Mouse (Mus musculus) ES-CJ7 (cell line): ENCODE results near the gene Itga5.

ENCODE experiments used
- DNase-seq: peaks from one replicate; pipeline ENCODE4 v3.0.0; 2011; ENCODE audit warnings: low read depth, low spot score

The Itga5 gene

DNA sequence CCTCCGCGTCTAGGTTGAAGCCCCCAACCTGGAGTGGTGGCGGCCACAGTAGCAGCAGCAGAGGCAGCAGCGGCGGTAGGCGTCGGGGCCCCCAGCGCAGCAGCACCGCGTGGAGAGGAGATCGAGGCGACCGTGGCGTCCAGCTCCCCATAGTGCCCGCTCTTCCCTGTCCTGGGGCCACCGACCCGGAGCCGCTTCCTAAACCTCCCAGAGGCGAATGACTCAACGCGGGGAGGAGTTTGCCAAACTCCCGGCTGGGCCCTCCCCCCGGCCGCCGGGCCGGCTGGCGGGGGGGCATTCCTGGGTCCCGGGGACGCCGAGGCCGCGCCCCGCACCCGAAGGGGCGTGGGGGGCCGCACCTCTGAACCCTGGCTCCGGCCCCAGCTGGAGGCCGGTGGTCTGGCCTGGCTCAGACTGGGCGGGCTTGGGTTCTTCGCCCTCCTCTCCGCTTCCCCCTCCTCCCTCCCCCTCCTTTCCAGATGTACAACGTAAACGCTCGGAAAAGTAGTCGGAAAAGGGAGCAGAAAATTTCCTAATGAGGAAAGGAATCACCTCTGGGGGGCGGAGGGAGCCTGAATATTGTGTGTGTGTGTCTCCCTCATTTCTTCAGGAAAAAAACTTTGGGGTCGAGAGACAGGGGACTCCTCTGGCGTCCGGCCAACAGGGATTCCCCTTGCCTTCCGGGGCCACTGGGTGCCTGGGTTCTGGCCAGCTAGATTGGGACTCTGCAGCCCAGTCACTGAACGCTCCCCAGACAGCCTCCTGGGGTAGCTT, at the start of gene Itga5:
Gene Itga5, minus strand, starts transcription at position 388 of the 774 bp plus-strand sequence.
- peak; percentile 73 for DNase-seq

DNA sequence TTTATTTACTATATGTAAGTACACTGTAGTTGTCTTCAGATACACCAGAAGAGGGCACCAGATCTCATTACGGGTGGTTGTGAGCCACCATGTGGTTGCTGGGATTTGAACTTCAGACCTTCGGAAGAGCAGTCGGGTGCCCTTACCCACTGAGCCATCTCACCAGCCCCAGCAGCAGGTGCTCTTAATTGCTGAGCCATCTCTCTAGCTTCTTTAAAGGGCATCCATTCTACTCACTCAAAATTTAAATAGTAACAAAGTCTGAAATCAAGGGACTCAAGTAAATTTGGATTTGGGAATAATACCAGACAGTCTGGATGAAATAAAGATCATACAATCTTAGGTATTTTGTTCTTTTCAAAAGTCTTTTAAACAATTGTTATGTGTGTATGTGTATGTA, 39.0 kb upstream of the Itga5 start:
- peak; percentile 29 for DNase-seq

DNA sequence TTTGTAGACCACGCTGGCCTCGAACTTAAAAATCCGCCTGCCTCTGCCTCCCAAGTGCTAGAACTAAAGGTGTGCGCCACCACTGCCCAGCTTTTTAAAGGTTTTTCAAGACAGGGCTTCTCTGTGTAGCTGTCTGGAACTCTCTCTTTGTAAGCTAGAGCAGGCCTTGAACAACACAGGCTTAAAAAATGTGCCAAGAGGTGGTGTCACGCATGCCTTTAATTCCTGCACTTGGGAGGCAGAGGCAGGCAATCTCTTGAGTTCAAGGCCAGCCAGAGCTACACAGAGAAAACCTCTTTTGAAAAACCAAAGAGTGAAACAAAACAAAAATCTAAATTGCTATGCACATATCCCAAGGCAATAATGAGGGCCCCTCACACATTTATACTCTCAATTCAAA, 34.8 kb upstream of the Itga5 start:
- peak; percentile 38 for DNase-seq

DNA sequence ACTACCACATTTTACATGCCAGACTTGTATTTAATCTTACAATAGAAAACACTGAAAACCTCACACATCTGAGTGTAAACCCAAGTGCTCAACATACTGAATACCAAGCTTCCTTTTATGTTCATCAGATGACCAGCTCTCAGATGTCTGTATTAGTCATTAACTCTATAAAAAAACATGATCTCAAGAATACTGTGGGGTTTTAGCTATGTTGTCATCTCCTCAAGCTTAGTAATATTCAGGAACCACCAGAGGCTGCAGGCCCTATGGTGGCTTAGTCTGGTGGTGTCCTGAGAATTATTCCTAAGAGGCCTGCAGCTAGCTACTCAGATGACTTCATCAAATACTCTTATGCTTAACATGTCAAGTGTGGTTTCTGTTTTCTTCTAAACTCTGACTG, 27.0 kb upstream of the Itga5 start:
- DNase-seq, result no peak

DNA sequence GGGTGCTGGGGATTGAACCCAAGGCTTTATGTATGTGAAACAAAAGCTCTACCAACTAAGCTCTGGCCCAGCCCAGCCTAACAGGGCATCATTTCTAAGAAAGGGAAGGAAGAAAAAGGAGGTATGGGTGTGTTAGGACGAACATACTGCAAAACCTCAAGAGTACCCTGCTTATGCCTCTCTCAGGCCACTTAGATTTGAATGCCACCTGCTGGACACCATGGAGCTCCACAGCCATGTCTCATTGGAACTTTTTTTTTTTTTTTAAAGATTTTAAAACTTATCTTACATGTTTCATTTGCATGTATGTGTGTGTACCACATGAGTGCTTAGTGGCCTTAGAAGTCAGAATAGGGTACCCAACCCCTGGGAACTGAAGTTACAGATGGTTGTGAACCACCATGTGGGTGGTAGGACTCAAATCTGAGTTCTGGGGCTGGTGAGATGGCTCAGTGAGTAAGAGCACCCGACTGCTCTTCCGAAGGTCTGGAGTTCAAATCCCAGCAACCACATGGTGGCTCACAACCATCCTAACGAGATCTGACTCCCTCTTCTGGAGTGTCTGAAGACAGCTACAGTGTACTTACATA, 22.1 kb upstream of the Itga5 start:
- peak; percentile 62 for DNase-seq

DNA sequence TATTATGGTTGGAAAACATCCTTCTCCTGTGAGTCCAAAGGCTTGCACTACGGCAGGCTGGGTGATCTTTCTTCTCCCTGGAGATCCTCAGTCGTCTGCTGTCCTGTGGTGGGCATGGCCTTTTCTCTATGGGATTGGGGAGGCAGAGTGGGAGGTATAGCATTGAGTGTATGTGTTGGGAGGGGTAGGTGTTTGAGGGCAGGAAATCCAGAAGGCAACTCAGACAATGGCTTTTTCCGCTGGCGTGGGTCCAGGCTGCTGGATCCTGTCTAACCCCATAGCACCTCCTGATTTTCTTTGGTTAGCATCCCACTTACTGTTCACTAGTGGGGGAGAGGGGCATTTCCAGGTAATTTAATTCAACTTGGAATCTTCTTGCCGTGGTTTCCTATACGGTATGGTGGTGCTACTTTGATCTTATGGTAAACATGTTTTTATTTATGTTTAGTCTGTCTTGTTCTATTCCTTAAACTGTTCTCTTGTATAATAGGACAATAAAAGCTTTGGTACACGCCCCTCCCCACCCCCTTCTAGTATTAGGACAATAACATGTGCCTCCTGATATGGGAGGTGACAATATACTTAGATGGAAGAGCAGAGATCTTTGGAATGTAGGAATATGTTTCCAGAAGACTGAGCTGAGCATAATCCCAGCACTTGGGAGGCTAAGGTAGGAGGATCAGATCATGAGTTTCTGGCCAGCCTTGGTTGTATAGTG, 17.4 kb upstream of the Itga5 start:
- DNase-seq, result no peak

DNA sequence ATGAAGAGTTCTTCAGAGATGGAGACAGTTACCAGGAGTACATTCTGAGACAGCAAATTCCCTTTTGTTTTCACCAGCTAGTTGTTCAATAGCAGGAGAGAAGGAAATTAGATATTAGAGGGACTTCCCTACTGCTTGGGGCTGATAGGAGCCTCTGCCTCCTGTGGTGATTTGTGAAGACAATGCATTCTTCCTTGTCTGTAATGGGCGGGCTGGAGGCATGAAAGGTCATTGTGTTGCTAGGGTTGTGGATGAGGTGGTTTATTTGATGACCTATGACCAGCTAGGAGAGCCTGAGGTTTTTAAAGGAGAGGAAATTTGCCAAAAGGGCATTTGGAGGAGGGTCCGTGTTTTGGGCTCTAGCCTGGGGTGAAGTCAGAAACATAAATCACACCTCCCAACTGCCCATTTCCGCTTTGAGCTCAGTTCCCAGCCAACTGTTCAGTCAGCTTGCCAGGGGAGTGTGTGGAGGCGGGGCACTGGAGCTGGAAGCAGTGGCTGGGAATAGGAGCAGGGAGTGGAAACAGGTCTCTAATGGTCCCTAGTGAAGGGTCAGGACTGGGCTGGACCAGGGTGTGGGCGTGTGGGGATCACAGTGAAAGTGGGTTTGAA, 16.3 kb upstream of the Itga5 start:
- peak; percentile 76 for DNase-seq

DNA sequence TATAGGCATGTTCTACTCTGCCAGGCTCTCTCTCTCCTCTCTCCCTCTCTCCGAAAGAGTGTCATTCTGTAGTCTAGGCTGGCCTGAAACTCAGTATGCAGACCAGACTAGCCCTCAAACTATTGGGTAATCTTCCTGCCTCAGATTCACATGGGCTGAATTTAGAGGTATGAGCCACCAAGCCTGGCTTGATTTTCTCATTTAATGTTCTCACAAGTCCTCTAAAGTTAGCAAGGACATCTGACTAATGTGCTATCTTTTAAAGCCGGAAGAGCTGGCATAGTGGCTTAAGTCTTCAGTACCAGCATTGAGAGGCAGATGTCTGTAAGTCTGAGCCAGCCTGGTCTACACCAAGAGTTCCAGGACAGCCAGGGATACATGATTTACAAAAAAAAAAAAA, 15.5 kb upstream of the Itga5 start:
- DNase-seq, result no peak

DNA sequence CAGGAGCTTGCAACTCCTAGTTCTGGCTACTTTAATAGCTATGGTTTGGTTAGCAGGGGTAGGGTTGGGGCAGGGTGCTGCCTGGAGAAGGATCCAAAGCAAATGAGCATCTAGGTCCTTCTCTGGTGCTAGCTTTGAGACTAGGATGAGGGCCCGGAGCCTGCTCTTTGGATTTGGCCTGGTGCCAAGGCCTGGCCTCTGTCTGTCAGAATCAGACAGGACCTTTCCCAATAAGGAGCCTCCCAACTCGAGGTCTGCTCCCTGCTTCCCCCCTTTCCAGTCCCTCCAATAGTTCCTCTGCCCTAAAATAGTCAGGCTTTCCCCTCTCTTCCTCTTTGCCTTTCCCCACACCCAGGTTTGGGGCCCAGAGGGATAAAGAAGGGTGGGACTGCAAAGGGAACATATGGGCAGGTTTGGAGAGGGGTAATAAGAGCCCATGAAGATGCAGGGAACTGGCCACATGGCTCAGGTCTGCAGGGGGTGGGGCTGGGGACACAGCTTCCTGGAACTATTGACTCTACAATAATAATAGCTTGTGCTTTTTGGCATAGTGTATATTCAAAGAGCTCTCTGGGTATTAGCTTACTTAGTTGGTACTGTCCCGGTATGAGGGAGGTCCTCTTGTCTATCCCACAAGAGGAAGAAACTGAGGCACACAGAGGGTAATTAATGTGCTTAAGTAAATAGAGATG, 12.2 kb upstream of the Itga5 start:
- no peak for DNase-seq

DNA sequence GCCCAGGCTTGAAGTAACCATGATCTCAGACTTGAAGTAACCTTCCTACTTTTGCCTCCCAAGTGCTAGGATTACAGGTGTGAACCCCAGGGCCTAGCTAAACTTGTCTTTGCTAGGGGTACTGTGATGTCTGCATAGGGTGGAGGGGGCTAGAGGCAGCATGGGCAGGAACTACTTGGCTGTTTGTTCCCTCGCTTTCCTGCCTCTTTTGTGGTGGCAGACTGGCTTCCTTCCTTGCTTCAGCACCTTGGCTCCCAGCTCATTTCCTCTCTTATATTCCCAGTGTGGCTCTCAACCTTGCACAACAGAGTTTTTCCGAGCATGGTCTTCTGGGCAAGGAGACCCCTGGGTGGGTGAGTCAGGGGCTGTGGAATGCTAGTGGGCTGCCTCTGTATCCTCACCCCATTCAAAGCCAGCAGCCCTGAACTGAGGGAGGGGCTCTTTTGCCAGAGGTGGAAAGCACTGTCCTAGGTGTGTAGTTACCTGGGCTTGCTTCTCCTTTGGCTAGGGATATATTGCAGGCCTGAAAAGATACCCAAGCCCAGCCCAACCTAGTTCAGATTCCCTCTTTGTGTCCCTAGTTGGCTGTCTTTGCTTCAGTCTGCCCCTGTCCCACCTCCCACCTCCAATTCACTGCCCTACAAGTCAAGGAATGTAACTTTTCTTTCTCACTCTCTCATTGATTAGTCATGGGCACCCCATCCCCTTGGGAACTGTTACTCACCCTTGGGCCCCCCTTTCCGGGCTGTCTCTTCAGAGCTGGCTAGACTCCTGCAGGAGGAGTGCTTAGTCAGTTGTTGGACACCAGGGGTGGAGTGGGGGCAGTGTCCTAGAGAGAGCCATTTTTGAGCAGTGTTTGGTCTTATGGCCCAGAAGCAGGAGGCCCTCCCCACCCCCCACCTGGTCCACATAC, 11.4 kb upstream of the Itga5 start:
- DNase-seq, result no peak

DNA sequence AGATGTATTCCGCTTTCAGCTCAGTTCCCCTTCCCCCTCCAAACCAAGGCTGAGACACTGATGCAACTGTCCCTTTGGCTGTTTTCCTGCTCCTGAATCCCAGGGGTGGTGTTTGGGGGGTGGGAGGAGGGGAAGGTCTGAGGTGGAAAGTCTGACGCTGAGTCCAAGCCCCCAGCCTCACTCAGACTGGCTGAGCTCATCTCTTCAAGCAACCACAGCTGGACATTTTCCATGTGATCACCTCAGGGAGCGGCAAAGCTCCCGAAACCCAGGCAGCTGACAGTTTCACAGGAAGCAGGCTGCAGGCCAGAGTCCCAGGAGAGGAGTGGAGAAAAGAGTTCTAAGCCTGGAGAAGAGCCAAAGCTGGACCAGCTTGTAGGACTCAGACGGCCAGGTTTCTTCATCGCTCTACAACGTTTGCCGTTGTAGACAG, 10.3 kb upstream of the Itga5 start:
- DNase-seq, result no peak

DNA sequence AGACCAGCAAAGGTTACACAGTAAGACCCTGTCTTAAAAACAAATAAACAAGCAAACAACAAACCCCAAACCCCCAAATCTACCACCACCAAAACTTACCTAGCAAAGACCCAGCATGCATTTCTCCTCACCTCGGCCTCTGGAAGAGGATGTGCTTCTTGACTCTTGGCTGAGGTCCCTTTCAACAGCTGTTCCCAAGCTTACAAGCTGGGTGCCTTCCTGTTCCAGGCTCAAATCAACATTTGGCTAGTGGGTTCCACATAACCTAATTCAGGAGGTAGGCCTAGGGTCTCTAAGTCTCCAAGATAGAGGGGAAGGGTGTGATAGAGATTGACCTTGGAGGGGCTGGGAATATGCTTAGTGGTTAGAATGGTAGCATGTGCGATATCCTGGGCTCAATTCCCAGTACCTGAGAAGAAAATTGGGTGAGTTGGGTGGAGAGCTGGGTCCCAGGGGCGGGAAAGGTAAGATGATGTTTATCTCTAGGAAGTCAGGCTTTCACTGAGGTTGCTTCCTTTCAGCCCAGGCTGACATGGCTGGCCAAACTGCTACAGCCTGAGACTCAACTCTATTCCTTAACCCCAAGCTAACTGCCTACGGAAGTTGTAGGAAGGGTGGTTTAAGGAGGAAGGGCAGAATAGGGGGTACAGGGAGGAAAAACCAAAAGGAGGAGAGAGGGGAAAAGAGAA, 8.7 kb upstream of the Itga5 start:
- DNase-seq, result no peak

DNA sequence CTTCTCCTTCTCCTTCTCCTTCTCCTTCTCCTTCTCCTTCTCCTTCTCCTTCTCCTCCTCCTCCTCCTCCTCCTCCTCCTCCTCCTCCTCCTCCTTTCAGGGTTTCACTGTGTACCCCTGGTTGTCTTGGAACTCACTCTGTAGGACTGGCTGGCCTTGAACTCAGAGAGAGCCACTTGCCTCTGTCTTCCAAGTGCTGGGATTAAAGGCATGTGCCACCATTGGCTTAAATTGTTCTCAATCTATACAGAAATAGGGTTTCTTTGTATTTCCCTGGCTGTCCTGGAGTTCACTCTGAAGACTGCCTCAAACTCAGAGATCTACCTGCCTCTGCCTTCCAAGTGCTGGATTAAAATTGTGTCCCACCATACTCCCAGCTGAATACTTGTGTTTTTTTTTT, 5.9 kb upstream of the Itga5 start:
- DNase-seq, result no peak

DNA sequence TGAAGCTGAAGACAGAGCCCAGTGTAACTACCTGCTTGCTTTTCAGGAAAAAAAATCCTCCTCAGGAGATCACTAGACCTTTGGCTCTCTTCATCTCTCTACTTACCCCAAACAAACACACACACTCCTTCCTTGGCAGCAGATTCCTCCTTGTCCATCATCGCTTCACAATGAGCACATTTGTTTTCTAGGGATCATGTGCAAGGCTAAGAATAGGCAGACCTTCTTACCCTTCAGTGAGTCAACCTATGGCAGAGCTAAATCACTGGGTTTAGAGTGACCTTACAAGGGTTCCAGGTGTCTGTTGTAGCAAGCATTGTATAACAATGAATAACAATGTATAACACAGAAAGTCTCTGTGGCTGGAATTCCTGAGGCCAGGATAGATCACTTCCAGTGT, 5.2 kb upstream of the Itga5 start:
- DNase-seq, result no peak

DNA sequence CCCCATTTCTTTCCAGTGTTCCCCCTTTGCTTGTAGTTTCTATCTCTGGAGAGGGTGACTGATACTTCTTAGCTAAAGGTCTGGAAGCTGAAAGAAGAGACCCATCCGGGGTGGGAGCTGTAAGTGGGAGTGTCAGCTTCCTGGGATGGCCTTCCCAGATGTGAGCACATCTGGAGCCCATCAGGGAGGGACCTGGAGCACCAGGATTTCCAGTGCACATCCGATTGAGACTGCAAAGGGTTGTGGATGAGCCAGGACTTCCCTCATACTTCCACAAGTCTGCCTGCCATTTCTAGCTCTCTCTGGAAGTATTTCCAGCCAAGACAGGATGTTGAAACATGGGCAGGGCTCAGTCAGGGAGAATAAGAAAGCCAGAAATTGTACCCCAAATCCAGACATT, 4.6 kb upstream of the Itga5 start:
- no peak for DNase-seq

DNA sequence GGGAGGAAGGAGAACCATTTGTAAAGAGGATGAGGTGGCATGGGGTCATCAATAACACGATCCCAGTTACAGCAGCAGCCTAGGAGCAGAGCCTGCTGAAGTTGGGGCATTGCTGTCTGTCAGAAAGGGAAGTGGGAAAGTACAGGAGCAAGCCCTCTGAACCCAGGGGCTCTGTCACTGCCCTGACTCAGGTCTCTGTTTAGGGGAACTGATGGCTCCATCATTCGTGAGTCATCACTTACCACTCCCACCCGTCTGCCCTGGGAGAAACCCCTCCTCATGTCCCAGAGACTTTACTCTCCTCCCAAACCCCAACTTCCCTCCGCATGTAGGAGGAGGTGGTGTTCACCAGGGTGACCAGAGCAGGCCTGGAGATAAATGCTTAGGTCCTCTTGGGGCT, 3.9 kb upstream of the Itga5 start:
- no peak for DNase-seq

DNA sequence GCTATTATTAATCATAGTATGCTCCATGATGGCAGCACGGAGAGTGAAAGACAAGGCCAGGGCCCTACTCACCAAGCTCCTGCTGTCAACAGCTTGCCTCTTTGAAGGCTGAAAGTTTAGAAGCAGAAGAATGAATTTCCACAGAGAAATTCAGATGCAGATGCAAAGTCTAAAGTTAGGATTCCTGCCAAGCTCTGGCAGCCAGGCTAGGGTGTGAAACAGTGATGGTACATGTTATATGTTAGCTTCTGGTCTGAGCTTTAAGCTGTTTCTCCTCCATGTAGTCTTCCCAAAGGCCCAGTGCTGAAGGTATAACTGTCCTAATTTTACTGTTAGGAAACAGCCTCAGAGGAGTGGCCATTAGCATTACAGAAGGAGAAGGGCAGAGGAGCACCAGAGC, 2.6 kb upstream of the Itga5 start:
- peak; percentile 41 for DNase-seq

DNA sequence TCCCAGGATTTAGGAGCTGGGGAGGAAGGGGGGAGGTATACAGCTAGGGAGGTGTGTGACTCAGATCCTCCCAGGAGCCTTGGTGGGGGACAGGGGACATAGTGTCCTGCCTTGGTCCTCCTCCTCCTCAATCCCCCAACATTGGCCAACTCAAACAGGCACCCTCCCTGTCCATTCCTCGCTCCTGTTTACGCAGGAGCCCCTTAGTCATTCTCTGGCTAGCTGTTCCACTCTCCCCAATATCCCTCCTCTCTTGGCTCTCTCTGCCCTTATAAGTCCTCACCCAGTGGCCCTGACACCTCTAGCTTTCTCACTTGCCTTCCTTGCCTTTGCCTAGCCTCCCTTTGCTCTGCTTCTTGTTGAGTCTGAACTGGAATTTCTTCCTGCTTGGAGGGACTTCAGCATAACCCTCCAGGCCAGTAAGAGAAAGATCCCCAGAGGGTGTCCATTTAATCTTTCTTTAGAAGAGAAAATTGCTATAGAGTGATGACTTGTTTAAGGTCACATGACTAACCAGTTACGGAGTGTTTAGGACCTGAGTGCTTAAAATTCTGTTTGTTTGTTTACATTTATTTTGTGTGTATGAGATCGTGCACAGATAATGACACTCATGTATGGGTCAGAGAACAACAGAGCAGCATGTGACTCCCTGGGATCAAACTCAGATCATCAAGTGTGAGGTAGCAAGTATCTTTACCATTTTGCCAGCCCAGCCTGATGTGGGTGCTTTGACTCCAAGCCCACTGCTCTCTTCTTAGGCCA, 1.8 kb upstream of the Itga5 start:
- DNase-seq, result no peak
